Mouse (Mus musculus) megakaryocyte, embryonic 14.5 days (primary cell): ENCODE measurements around the gene Wbp4.

Experiments used
- FLI1 ChIP-seq: IDR thresholded peaks from 2 replicates; pipeline ENCODE4 v1.6.1; 2012; ENCODE audit warnings: low read length, inconsistent platforms, mixed read lengths
- GATA1 ChIP-seq: IDR thresholded peaks from 3 replicates; pipeline ENCODE4 v1.6.1; 2012; ENCODE audit warnings: mixed read lengths, low read length, inconsistent platforms, borderline replicate concordance

DNA sequence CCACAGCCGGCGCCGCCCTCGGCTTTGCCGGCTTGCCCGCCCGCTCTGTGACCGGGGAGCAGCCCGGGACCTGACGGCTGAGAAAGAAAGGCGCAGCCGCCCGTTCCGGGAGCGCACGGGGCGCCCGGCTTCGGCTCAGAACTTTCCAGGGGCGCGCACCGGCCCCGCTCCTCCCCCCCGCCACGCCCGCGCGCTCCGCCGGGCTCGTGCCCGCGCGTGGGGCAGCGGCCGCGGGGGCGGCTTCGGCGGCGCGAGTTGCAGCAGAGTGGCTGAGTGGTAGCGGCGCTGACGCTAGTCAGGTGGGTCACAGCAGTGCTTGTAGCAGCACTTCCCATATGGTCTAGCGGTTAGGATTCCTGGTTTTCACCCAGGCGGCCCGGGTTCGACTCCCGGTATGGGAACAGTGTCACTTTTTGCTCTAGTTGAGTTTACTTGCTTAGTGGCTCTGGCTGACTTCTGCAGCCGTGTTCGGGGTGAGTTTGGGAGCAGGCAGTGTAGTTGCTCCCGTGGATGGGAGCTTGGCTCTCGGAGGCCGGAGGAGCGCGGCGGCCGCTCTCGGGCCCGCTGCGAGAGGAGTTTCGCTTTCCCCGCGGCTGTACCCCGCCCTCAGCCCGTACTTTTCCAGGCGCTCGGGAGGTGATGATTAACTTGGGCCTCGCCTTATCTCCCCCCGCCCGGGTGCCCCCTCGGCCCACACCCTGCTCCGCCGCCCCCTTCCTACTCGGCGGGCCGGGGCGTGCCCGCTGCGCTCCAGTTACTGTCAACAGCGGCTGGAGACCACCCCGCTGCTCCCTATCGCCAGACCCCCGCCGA lies at the start of gene Wbp4:
- TF ChIP-seq FLI1 (no peak), GATA1 (no peak)
